Mouse (Mus musculus) gonadal fat pad, adult 2 months (tissue): ENCODE data around the gene Atg13. TPM values are rescaled to one million over a fixed set of nuclear protein-coding genes. Genes with fewer than 3 reads are reported as not detected.

ENCODE experiments used
- polyA plus RNA-seq: library from polyadenylated mRNA; depleted of rRNA; stranded (reverse); fragments of >200 nt; gene quantifications from 2 replicates; pipeline ENCODE4 v1.2.3, GENCODE M21; 2012; rRNA removed

The Atg13 gene
- polyA plus RNA-seq, 1 experiment, result 41.0 TPM

Other genes starting within 250 kb of the Atg13 start
- gene Ckap5, start 183.8 kb downstream of the Atg13 start, polyA plus RNA-seq, result 9.7 and 9.8 TPM in 2 replicates
- 0.05 and 1.2 TPM in 2 replicates for gene F2, start 74.2 kb downstream of the Atg13 start, polyA plus RNA-seq
- gene Zfp408, start 60.8 kb downstream of the Atg13 start, polyA plus RNA-seq, result 15.1 and 16.5 TPM in 2 replicates
- 97.9 and 103 TPM in 2 replicates for gene Arhgap1, start 60.7 kb downstream of the Atg13 start, polyA plus RNA-seq
- 4.7 and 5.0 TPM in 2 replicates for gene Harbi1, start 276 bp upstream of the Atg13 start, polyA plus RNA-seq
- gene Ambra1, start 19.6 kb upstream of the Atg13 start, polyA plus RNA-seq, result 18.2 and 22.9 TPM in 2 replicates
- 0.26 and 0.27 TPM in 2 replicates for gene Chrm4, start 216.7 kb upstream of the Atg13 start, polyA plus RNA-seq
- gene Mdk, start 221.7 kb upstream of the Atg13 start, polyA plus RNA-seq, result 11.6 and 18.6 TPM in 2 replicates
- 0.05 TPM in 1 of 2 replicates, not detected in the other for gene Gm9821, start 235.1 kb upstream of the Atg13 start, polyA plus RNA-seq